Mouse (Mus musculus) heart, postnatal 14 days (tissue): ENCODE data around the gene 1700042G07Rik. TPM values are rescaled to one million over a fixed set of nuclear protein-coding genes. Genes with fewer than 3 reads are reported as not detected.

Experiments used
- DNase-seq, 2 experiments: peaks; one replicate each; pipeline ENCODE4 v3.0.0; 2021 to 2022
- intact Hi-C: fragments of 180-260 bp; cut with DNase I; formaldehyde crosslinking; loops from one replicate; pipeline ENCODE4 v1.15.1; 2025
- long read RNA-seq, 2 experiments: library from polyadenylated mRNA; stranded (forward); transcript quantifications; one replicate each; pipeline ENCODE4 v2.0.0; 2021
- total RNA-seq, 2 experiments: library from RNA; stranded (reverse); gene quantifications; 2 replicates each; pipeline ENCODE4 v1.2.3; 2021

1700042G07Rik gene
- total RNA-seq, result not detected
- long read RNA-seq, experiment 1, result 0 reads
- long read RNA-seq, experiment 2, result 0 reads

DNA sequence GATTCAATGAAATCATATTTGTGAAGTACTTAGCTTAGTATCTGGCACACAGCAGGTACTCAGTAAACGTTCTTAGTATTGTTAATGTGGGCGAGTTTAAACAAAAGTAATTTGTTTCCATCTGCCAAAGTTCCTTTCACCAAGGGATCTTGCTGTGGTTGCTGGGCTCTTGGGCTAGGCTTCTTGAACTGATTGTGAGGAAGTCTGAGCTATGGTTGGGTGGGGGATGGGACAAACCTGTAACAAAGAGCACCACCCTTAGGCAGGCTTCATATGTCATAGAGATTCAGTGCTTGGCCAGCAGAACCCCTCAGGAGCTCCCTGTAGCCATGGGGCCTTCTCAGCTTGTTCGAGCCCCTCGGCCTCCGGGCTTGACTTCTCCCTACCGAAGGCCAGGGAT is at the start of gene 1700042G07Rik, which contains the start of gene Gm49337:
1700042G07Rik (plus strand) TSS at position 301 of the 400 bp plus-strand sequence.
Gm49337 (plus strand) TSS at position 313 of the 400 bp plus-strand sequence.
- intact Hi-C loops, result no loop called here

DNA sequence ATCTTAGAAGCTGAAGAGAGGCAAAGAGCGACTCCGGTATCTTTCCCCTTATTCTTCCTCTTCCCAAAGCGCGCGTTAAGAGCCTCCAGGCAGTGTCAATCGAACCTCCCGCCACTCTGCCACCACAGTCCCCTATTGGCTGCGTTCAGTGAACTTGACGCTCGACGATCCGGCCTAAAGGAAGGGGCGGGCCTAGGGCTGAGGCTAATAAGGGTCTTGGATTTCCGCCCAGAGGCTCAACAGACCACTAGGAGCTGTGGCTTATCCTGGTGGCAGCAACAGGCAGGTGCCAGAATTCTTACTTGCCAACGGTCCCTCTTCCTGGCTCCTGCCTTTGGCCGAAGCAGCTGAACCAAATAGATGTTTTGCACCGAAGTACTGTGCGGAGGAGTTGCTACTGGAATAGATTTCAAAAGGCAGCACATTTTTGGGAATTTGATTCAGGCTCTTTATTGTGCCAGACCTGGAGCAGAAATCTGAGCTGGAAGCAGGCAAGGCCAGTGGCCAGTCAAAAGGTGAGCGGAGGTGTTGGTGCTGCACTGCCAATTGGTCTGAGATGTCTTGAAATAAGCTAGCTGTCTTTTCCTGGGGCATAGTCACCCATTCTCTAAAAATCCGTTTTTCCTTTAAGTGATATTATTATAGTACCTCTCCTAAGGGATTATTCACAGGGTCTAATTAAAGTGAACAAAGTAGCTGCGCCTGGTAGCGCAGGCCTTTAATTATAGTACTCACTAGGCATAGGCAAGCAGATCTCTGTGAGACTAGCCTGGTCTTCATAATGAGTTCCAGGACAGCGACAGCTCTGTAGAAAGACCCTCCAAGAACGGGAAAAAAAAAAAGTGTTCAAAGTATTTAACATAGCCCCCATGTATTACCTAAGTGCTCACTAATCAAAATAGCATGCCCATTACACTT is 49.3 kb upstream of the 1700042G07Rik start, which contains the start of the genes Rad54l and Pomgnt1:
Rad54l (minus strand) TSS at position 89 of the 918 bp plus-strand sequence.
Pomgnt1 (plus strand) TSS at position 239 of the 918 bp plus-strand sequence.
- intact Hi-C loops, result no loop called here
- DNase-seq, result peak; percentile 80 to 84

More for the DNA sequence above, at the start of gene 1700042G07Rik, which contains the start of gene Gm49337:
- no peak for DNase-seq

DNA sequence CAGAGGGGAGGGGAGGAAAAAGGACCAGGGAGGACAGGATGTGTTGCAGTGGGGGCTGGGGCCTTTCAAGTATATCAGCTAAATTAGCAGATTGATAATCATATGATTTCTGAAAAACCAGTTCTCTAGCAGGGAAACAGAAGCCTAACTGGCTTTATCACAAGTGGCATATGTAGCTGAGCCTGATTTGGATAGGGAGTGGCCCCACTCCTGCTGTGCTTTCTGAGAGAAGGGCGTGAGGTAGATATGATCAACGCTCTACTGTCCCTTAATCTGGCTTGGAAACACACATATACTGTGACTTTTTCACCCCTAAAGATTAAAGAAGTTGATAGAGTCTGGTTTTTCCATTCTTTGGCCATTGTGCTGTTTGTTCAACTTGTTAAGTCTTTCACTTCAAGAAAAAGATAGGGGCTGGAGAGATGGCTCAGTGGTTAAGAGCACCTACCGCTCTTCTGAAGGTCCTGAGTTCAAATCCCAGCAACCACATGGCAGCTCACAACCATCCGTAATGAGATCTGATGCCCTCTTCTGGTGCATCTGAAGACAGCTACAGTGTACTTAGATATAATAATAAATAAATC is 47.3 kb upstream of the 1700042G07Rik start:
- DNase-seq, result no peak
- intact Hi-C loops, result no loop called here

DNA sequence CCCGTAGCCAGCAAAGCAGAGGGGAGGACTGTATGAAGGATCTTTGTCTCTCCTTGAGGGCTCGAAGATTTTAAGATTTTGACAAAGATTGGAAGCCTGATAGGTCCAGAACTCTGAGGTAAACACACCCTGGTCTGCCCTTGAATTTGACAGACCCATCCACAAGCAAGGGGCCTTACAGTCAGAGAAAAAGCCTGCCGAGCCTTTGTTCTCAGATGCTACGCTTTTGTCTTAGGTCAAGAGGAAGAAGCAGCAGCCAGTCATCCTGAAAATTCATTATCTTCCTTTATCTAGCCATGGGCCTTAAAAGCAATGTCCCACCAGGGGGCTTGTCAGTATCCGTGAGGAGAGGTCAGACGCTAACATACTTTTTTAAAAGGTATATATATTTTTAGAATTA is 45.2 kb upstream of the 1700042G07Rik start:
- intact Hi-C loops, result no loop called here
- DNase-seq, result no peak

DNA sequence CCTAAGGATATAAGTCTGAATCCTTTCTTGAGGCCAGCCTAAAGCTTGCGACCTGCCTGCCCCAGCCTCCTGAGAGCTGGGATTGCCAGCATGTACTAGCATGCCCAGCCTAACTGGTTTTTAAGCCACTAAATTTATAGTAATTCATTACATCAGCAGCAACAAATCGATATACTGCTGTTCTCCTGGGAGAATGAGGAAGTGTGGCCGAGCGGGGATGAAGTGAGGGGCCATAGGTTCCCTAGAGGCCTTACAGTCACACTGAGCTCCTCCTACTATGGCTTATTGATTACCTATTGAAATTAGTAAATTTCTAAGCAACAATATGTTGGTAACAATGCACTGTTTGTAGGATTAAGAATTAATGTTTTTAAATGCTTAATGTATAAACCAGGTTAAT is 40.0 kb upstream of the 1700042G07Rik start:
- no peak for DNase-seq
- intact Hi-C loops, result no loop called here

DNA sequence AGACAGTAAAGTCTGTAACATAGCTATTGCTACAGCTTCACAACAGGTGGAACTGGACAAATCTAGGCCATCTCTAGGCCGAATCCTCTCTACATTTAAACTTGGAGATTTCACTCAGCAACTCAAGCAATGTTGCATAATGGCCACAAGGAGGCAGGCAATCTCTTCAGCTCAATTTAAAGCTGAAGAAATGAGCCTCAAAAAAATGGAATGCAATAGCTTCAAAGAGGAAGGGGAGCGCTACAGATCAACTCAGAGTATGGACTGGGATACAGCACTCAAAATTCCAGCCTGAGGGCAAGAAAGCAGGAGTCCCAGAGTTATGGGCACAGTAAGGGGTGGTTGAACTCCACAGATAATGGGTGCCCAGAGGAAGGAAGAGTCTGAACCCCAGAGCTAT is 38.2 kb upstream of the 1700042G07Rik start:
- DNase-seq, result peak in 1 of 2 experiments; percentile 15
- intact Hi-C loops, result no loop called here

DNA sequence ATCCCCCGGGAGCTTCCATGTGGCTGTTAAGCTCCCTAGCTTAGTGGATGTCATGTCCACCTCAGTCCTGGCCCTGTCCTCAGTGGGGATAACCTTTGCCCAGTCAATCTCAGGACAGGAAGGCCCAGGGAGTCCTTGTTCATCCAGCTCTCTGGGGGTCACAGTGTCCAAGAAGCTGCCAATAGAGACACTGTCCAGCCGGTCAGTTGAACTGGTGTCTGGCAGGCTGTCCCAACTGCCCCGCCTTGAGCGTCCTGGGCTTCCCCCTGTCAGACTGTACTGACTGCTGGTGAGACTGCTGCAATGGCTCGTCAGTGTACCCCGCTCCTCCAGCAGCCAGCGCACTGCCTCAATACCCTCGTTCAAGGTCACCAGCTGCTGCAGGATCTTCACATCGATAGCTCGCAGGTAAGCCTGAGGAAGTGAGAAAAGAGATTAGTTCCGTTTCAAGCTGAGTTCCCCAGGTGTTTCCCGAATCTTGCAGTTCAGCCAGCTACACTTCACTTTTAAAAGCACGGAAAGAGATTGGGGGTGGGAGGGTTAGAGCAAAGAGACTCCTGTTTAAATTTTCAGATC is 35.7 kb upstream of the 1700042G07Rik start:
- DNase-seq, result peak in 1 of 2 experiments; percentile 17
- intact Hi-C loops, result no loop called here

DNA sequence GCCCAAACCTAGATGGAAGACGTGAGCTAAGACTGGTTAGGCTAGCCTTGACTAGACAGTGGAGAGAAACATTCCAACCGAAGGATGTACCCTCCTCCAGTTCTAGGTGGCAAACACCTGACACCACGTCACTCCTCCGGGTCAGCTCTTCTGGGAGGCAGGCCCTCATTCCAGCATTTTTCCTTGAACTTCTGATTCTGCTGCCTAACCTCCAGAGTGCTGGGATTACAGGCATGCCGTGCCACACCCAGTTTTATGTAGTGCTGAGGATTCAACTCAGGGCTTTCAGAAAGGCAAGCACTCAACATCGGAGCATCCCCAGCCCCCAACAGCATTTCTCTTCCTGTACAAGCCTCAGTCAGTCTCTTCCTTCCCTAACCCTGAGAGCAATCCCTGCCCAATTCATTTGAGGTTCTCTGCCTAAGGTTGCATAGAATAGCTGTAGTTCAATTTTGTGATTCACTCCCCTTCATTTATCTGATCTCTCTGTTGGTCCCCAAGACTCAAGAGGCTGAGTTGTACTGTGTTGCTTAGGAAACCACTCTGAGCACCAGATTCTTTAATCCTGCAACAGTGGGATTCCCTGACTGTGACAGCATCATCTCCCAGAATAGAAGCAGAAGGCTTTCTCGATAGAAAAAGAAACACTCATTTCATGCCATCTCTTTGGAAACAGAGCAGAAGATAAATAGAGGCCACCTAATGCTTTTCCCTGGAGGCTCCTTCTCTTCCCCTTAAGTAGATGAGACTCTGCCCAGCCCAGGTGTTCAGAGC is 32.2 kb upstream of the 1700042G07Rik start:
- DNase-seq, result no peak
- intact Hi-C loops, result no loop called here

DNA sequence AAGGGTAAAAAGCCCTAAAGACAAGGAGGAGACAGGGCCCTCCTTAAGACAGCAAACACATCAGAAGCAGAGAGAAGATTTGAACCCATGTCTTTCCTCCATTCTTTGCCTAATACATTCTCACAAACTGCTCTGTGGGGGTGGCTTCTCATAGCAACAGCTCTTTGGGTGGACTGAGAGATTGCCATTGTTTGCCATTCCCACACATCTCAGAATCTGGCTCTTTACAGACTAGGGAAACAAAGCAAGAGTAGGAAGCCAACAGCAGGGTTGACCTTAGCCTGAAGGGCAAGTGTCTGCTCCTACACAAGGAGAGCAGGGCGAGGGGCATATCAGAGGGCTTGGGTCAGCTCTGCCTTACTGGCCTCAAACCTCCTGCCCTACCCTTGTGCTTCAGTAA is 31.4 kb upstream of the 1700042G07Rik start:
- intact Hi-C loops, result no loop called here
- no peak for DNase-seq

DNA sequence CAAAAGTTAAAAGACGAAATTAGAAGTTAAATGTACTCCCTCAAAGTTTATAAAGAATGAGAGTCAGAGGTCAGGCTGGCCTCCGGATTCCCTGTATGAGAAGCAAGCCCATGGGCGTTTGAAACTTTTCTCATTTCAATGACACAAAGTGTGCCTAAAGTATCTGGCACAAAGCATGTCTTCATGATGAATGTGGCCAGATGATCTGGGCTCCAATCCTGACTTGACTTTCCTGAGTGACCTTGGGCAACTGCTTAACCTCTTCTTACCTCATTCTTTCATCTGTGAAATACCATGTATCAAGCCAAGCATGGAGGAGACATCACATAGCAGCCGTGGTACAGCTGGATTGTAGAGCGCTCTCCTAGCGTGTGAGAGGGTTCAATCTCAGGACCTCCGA is 30.9 kb upstream of the 1700042G07Rik start:
- intact Hi-C loops, result no loop called here
- no peak for DNase-seq

DNA sequence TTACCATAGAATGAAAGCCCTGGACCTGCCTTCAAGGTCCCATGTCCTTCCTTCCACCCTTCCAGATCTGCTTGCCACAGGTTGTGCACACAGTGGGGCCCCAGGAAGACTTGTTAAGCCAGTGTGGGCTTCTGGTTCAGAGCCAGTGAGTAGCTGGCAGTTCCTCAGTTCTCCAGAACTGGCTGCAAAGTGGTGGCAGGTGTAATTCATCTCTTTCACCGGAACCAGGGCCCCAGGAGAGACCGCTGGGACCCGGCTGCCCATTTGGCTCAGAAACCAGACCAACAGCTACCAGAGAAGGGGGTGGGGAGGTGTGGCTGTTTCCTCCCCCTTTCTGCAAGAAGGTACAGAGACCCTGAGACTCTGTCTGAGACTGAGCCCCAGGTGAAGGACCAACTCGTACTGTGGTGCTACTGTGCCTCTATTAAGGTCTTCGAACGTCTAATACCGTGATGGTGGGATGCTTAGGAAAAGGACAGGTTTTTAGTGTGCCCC is 29.8 kb upstream of the 1700042G07Rik start:
- peak; percentile 18 to 23 for DNase-seq
- intact Hi-C loops, result no loop called here

DNA sequence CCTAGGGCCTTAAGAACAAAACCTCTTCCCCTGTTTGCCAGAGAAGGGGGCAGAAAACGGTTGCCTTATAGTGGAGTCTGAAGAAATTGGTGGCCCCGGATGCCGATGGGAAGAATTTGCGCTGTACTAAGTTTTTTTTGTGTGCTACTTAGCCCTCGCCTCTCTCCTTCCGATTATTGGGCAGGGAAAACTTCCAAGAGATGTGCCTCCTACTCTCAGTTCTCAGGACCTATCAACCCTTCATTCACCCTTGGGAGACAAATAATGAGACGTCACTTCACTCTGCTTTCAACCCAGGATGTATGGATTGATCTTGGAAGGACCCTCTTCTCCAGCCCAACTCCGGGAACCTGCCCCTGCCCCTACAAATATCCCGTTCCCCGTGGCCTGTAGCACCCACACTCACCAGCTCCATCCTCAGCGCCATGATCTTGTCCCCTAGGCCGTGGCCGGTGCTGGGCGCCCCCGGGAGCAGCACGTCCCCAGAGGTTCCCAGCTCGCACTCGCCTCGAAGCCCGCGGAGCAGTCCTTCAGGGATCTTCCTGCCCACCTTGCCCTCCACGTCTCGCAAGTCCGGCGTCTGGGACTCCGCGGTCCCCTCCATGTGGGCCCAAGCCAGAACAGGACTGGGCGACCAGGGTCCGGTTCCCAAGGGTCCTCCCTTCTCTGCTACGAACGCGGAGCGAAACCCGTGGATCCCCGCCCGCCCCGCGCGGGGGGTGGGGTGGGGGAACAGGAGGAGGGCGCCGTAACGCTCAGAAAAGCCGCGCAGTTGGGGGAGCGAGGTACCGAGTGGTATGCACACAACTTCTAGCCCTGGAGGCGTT is 29.1 kb upstream of the 1700042G07Rik start:
- intact Hi-C loops, result no loop called here
- peak; percentile 77 to 79 for DNase-seq

DNA sequence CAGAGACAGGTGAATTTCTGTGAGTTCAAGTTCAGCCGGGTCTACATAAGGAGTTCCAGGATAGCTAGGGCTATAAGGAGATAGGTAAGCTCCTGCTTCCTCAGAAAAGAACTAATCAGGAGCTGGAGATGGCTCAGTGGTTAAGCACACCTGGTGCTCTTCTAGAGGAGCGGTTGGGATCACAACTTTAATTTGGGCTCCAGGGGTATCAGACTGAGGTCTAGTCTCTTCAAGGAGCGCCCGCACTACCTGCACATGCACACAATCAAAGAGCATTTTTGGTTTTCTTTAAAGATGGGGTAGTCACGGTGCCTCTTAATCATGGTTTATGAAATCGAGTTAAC is 23.4 kb upstream of the 1700042G07Rik start:
- DNase-seq, result no peak
- intact Hi-C loops, result no loop called here

DNA sequence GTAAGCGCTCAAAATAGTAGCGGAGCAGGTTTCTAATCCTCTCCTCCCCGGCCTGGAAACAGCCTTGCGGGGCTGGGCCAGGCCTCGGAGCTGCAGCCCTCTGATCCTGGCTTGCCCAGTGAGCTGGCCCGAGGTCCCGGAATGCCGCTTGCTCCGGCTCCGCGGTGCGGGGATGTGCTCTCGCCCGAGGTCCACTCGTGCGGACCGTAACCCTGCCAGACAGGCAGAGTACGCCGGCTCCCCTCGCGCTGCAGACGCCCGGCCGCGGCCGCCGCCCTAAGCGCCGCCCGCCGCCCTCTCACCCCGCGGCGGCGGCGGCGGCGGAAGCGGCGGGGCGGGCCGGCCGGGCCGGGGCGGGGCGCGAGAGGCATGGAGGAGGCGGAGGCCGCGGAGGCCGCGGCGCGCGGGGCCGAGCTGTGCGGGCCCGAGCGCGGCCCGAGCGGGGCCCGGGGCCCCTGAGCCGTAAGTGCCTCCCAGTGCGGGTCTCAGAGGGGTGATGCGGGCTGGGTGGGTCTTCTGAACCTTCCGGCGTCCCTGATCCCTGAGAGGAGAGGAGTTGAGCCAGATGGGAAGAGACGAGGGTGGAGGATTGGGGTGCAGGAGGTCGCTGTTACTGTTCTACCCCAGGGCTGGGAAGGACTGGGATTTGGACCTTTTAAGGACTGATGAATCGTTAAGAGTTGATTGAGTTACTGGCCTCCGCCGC is 22.9 kb upstream of the 1700042G07Rik start:
- peak; percentile 79 to 87 for DNase-seq
- intact Hi-C loops, result no loop called here

DNA sequence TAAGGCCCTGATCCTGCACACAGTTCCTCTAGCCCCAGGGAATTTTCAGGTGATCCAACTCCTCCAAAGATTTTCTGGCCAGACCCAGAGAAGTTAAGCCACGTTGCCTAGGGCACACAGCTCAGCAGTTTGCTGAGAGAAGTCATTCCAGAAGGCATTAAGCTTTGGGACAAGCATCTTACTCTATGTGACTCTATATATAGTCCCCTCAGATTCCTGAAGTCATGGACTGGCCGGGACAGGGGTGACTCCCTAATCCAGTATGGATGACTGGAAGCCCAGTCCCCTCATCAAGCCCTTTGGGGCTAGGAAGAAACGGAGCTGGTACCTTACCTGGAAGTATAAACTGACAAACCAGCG is 22.3 kb upstream of the 1700042G07Rik start:
- DNase-seq, result no peak
- intact Hi-C loops, result no loop called here

DNA sequence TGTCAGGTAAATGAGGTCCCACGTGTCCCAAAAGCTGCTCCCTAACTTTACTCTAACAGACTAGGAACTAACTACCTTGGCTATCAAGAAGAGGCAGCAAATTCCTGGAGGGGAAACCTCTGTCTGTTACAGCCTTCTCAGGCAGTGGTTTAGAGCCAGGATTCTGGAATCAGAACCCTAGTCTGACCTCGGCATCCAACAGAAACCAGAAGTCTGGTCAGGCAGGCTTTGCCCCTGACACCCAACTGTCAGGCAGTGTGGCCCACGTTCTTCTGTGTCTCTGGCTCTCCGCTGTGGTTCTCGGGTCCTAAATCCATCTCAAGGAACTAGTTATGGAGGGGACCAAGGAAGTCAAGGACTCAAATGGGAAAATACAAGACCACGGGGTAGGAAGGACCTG is 21.9 kb upstream of the 1700042G07Rik start, which contains the start of gene Lurap1:
Lurap1 (minus strand) TSS at position 101 of the 400 bp plus-strand sequence.
- DNase-seq, result no peak
- intact Hi-C loops, result no loop called here

DNA sequence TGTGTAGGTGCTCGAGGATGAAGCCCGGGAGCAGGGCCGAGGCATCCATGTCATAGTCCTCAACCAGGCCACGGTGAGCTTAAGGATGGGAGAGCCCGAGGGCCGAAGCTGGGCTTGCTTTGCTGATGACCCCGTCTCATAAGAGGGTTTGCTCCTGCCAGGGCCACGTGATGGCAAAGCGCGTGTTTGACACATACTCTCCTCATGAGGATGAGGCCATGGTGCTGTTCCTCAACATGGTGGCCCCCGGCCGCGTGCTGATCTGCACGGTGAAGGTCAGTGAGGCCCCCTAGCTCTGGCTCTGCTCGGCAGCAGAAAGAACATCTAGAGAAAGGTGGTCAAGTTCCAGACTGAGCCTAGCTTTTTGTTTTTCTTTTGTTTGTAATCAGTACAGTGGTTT is 20.5 kb upstream of the 1700042G07Rik start:
- intact Hi-C loops, result no loop called here
- no peak for DNase-seq

DNA sequence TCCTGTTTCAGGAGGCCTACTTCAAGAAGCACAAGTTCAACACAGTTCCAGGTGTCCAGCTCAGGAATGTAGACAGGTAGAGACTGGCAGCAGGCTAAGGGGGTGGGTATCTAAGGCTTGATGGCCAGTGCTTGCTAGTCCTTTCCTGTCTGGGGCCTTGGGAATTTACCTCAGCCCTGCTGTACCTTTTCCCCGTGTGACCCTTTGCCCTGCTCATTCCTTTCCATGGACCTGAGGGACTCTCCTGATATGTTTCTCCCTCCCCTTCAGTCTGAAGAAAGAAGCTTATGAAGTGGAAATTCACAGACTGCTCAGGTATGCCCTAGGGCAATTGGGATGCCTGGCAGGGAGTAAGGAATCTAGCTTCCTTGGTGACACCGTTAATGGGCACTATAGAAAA is 15.3 kb upstream of the 1700042G07Rik start:
- no peak for DNase-seq
- intact Hi-C loops, result no loop called here

DNA sequence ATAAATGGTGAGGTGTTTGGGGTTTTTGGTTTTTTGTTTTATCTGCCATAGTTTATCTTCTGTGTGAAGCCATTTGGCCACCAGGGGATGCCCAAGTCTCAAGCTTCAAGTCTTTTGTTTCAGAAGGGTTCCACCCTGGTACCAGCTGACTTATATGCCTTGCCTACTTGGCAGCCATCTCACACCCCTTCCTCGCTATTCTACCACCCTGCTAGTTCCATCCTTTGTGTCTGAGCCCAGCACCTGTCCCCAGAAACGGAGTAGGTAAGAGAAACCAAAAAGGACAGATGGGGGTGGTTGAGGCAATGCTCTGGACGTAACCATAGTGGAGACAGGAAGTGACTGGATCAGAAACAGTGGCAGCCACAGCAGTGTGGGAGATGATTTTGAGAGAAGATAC is 13.3 kb upstream of the 1700042G07Rik start:
- intact Hi-C loops, result loop anchor here (10.0 kb wide), 1 partner anchor 285 kb away; no protein-coding TSS in a partner anchor
- no peak for DNase-seq
